In the genomic region with DNA sequence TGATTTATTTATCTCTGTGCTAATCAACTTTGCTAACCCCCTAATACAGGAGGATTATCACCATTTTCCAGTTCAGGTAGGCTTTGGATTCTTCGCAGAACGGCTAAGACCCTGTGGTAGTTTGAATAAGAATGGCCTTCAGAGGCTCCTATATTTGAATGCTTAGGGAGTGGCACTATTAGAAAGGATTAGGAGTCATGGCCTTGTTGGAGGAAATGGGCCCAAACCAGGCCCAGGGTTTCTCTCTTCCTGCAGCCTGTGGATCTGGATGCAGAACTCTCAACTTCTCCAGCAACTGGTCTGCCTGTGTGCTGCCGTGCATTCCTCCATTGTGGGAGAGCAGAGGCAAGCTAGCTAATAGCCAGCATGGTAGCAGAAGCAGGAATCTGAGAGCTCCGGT, we compare ENCODE assay signal across 29 mouse cellular contexts. TPM values are rescaled to one million over a fixed set of nuclear protein-coding genes. Genes with fewer than 3 reads are reported as not detected.
DNase-seq lines count a peak whose midpoint lies in the region; ATAC-seq and TF ChIP-seq lines count a peak whose summit lies in the region.
"Had no signal": no experiment of that assay in that cellular context is flagged by ENCODE, and none has a peak within 500 bp of the region (broad histone marks: within the 10 kb centered on the region; RNA-seq: fewer than 3 reads in every experiment).

No protein-coding gene starts in this region.

- H3K27ac ChIP-seq in gastrocnemius, adult 2 months, result peak overlapping the region; percentile 35; the same call in 1 of the 2 replicates
- H3K27ac ChIP-seq in stomach, embryonic 16.5 days (ENCODE audit: low read length), result peak overlapping the region; percentile 15; the same call in 1 of the 2 replicates
- H3K27ac ChIP-seq in heart, embryonic 10.5 days, result no peak overlapping the region
- H3K27ac ChIP-seq: embryonic facial prominence, embryonic 13.5 days; forebrain, embryonic 12.5 days; forebrain, embryonic 15.5 days; heart, embryonic 13.5 days; hindbrain, embryonic 14.5 days; hindbrain, postnatal 0 days had no signal

- no peaks in the 10 kb centered on the region for H3K4me1 ChIP-seq in stomach, embryonic 16.5 days (ENCODE audit: control insufficient read depth, insufficient read depth, low read length)
- H3K4me1 ChIP-seq in heart, embryonic 10.5 days, result peaks cover 16% of the 10 kb centered on the region
- H3K4me1 ChIP-seq: forebrain, embryonic 12.5 days; forebrain, embryonic 15.5 days had no signal

- WGBS in stomach, embryonic 16.5 days, result 85% methylated on average over 4 of the region's 4 CpGs
- WGBS in heart, embryonic 10.5 days, result 83% methylated on average over 4 of the region's 4 CpGs

- H3K27me3 ChIP-seq in stomach, embryonic 16.5 days (ENCODE audit: control insufficient read depth, insufficient read depth, low read length), result no peaks in the 10 kb centered on the region
- H3K27me3 ChIP-seq in heart, embryonic 10.5 days (ENCODE audit: insufficient read depth, poor library complexity, severe bottlenecking), result no peaks in the 10 kb centered on the region
- H3K27me3 ChIP-seq: embryonic facial prominence, embryonic 13.5 days; forebrain, embryonic 12.5 days; forebrain, embryonic 15.5 days; heart, embryonic 13.5 days; Patski had no signal

- no peaks in the 10 kb centered on the region for H3K9me3 ChIP-seq in stomach, embryonic 16.5 days (replicated peaks; ENCODE audit: control insufficient read depth, low read length)
- no peaks in the 10 kb centered on the region for H3K9me3 ChIP-seq in heart, embryonic 10.5 days
- H3K9me3 ChIP-seq: embryonic facial prominence, embryonic 13.5 days; forebrain, embryonic 12.5 days; forebrain, embryonic 15.5 days; G1E had no signal

- H3K9ac ChIP-seq in stomach, embryonic 16.5 days (ENCODE audit: low read length), result no peak overlapping the region
- H3K9ac ChIP-seq: embryonic facial prominence, embryonic 13.5 days; forebrain, embryonic 12.5 days; forebrain, embryonic 15.5 days; heart, embryonic 13.5 days; hindbrain, embryonic 14.5 days had no signal

- intact Hi-C loops in gastrocnemius, adult 2 months (cut with DNase I), result no loop called here

- TF ChIP-seq CTCF in gastrocnemius, adult 2 months (IDR thresholded peaks at IDR 0.05), result no peak

- H3K4me2 ChIP-seq in stomach, embryonic 16.5 days (ENCODE audit: low read depth, low read length), result no peak overlapping the region
- H3K4me2 ChIP-seq: embryonic facial prominence, embryonic 13.5 days; forebrain, embryonic 12.5 days; forebrain, embryonic 15.5 days; heart, embryonic 13.5 days; hindbrain, embryonic 14.5 days had no signal

- no peak for DNase-seq in gastrocnemius, adult 2 months
- no peak for DNase-seq in gastrocnemius, adult 18-20 months (ENCODE audit: low spot score)
- DNase-seq in ES-CJ7 (ENCODE audit: low read depth, low spot score) (peak; percentile 60), WW6 (ENCODE audit: low read depth, low spot score) (peak; percentile 20)
- no peak for DNase-seq in heart, embryonic 10.5 days (ENCODE audit: low spot score)
- DNase-seq in ovary, postnatal 14 days (ENCODE audit: low spot score), result no peak
- DNase-seq: adrenal gland, adult 2 months; adrenal gland, postnatal 14 days; cerebellum, adult 11 months; cerebellum, adult 2 months; cerebellum, adult 9-11 months; cerebellum, postnatal 25 days; gastrocnemius, postnatal 25 days; heart, adult 18-20 months; heart, postnatal 14 days; heart, postnatal 4 days; kidney, adult 11 months had no signal

- H3K4me3 ChIP-seq in gastrocnemius, adult 2 months, result no peak overlapping the region
- no peak overlapping the region for H3K4me3 ChIP-seq in stomach, embryonic 16.5 days (replicated peaks; ENCODE audit: low read length)
- H3K4me3 ChIP-seq in heart, embryonic 10.5 days, result no peak overlapping the region
- H3K4me3 ChIP-seq: embryonic facial prominence, embryonic 13.5 days; erythroblast, embryonic 14.5 days; forebrain, embryonic 12.5 days; forebrain, embryonic 15.5 days; heart, embryonic 13.5 days had no signal

- no peak for ATAC-seq in stomach, embryonic 16.5 days (ENCODE audit: insufficient read depth, low FRiP score)
- no peak for ATAC-seq in megakaryocyte-erythroid progenitor cell, adult 5-6 weeks (replicated peaks; ENCODE audit: low FRiP score, low TSS enrichment, poor library complexity, severe bottlenecking)
- ATAC-seq: forebrain, embryonic 15.5 days; hindbrain, postnatal 0 days; inflammation-experienced regulatory T-cells, adult 6 months; Patski had no signal

- H3K36me3 ChIP-seq in stomach, embryonic 16.5 days (ENCODE audit: control insufficient read depth, insufficient read depth, low read length), result no peaks in the 10 kb centered on the region
- H3K36me3 ChIP-seq in heart, embryonic 10.5 days, result peaks cover 19% of the 10 kb centered on the region
- H3K36me3 ChIP-seq: forebrain, embryonic 12.5 days; forebrain, embryonic 15.5 days; G1E had no signal

RNA-seq across cellular contexts. Expression of a gene that starts 27.2 kb away (rescaled TPM):
- total RNA-seq in gastrocnemius, adult 2 months (2021), result 100 to 1,000 TPM; 119 to 145 TPM
- 100 to 1,000 TPM; 137 to 171 TPM for total RNA-seq in gastrocnemius, adult 18-20 months (2021)
- polyA plus RNA-seq in stomach, embryonic 16.5 days (2015; fragmentation: Nextera tagmentation; extraction: Ambion mirVana), result 42.0 and 48.7 TPM in 2 replicates
- polyA plus RNA-seq in heart, embryonic 10.5 days (2016; fragmentation: Nextera tagmentation; extraction: Ambion mirVana), result 34.3 and 39.5 TPM in 2 replicates
- 1.2 TPM in 1 of 2 replicates, not detected in the other for total RNA-seq in megakaryocyte-erythroid progenitor cell, adult 5-6 weeks (2014; fragmentation: Nextera tagmentation)
- total RNA-seq in megakaryocyte-erythroid progenitor cell, adult 5-6 weeks (2017), result 0.34 TPM in 1 of 2 replicates, not detected in the other
- polyA plus RNA-seq: erythroblast, embryonic 14.5 days; G1E had no signal

Comparison
In these comparisons a context has a peak if more than half of its experiments do, and no peak if none do; other contexts are left out.
1. DNase-seq: peak in ES-CJ7 (single experiment) and WW6 (single experiment); none in gastrocnemius, adult 2 months (single experiment), gastrocnemius, adult 18-20 months (single experiment), heart, embryonic 10.5 days (single experiment) and ovary, postnatal 14 days (single experiment).
2. RNA of a gene that starts 27.2 kb away (total RNA-seq): 137 to 171 TPM in gastrocnemius, adult 18-20 months and 119 to 145 TPM in gastrocnemius, adult 2 months; 0.34 to 1.2 TPM in megakaryocyte-erythroid progenitor cell, adult 5-6 weeks; every median in the first group is over 10 times any median in the second.